Mouse (Mus musculus) lung, postnatal 0 days (tissue): Measurements from ENCODE around the gene Foxn4.

Source experiments
- CTCF ChIP-seq: IDR thresholded peaks from 2 replicates; pipeline ENCODE4 v1.5.1; 2016; ENCODE audit warnings: antibody characterized with exemption, mild to moderate bottlenecking
- EP300 ChIP-seq: IDR thresholded peaks from 2 replicates; pipeline ENCODE4 v1.6.1; 2016; ENCODE audit warnings: antibody characterized with exemption, mild to moderate bottlenecking, control low read depth

- TF ChIP-seq CTCF (no peak), EP300 (no peak)
Observed at GRCm38 (mm10) chr5:114273693-114274402, at the start of gene Foxn4.
